Mouse (Mus musculus): Measurements from ENCODE around the gene Smap2. TPM values are rescaled to one million over a fixed set of nuclear protein-coding genes. Genes with fewer than 3 reads are reported as not detected.

The Smap2 gene
- total RNA-seq, 2 experiments from 2014 or later, result 31.5 to 44.0 TPM

- no peak for ATAC-seq (replicated peaks; ENCODE audit: low FRiP score, poor library complexity, severe bottlenecking)
Measured at GRCm38 (mm10) chr4:121023464-121023863, 6.4 kb upstream of the Smap2 start.

- no peak for ATAC-seq (replicated peaks; ENCODE audit: low FRiP score, poor library complexity, severe bottlenecking)
Measured at GRCm38 (mm10) chr4:121021911-121022310, 4.9 kb upstream of the Smap2 start.

- no peak for ATAC-seq (replicated peaks; ENCODE audit: low FRiP score, poor library complexity, severe bottlenecking)
Measured at GRCm38 (mm10) chr4:121020040-121020790, 3.2 kb upstream of the Smap2 start.

GRCm38 (mm10) chr4:121018250-121018649 lies 1.2 kb upstream of the Smap2 start:
- no peak for ATAC-seq (replicated peaks; ENCODE audit: low FRiP score, poor library complexity, severe bottlenecking)

- peak; percentile 31 for ATAC-seq (replicated peaks; ENCODE audit: low FRiP score, poor library complexity, severe bottlenecking)
Measured at GRCm38 (mm10) chr4:121016021-121016898, 787 bp downstream of the Smap2 start.

- no peak for ATAC-seq (replicated peaks; ENCODE audit: low FRiP score, poor library complexity, severe bottlenecking)
Measured at GRCm38 (mm10) chr4:121015268-121015659, 1.8 kb downstream of the Smap2 start.

- ATAC-seq (replicated peaks; ENCODE audit: low FRiP score, poor library complexity, severe bottlenecking), result peak; percentile 53
Measured at GRCm38 (mm10) chr4:121014594-121015267, 2.3 kb downstream of the Smap2 start.

GRCm38 (mm10) chr4:121010770-121011549 lies 6.1 kb downstream of the Smap2 start:
- ATAC-seq (replicated peaks; ENCODE audit: low FRiP score, poor library complexity, severe bottlenecking), result no peak

GRCm38 (mm10) chr4:121009151-121009550 lies 7.9 kb downstream of the Smap2 start:
- ATAC-seq (replicated peaks; ENCODE audit: low FRiP score, poor library complexity, severe bottlenecking), result no peak

- no peak for ATAC-seq (replicated peaks; ENCODE audit: low FRiP score, poor library complexity, severe bottlenecking)
Measured at GRCm38 (mm10) chr4:121008071-121008745, 8.8 kb downstream of the Smap2 start.

- ATAC-seq (replicated peaks; ENCODE audit: low FRiP score, poor library complexity, severe bottlenecking), result no peak
Measured at GRCm38 (mm10) chr4:121007006-121007405, 10.0 kb downstream of the Smap2 start.

- ATAC-seq (replicated peaks; ENCODE audit: low FRiP score, poor library complexity, severe bottlenecking), result 0 out of 2 replicates have a peak, but pooled peaks have one; percentile 20
Measured at GRCm38 (mm10) chr4:121004679-121005078, 12.4 kb downstream of the Smap2 start.

GRCm38 (mm10) chr4:121003611-121004091 lies 13.4 kb downstream of the Smap2 start:
- ATAC-seq (replicated peaks; ENCODE audit: low FRiP score, poor library complexity, severe bottlenecking), result no peak

GRCm38 (mm10) chr4:121002400-121003171 lies 14.5 kb downstream of the Smap2 start:
- no peak for ATAC-seq (replicated peaks; ENCODE audit: low FRiP score, poor library complexity, severe bottlenecking)

- no peak for ATAC-seq (replicated peaks; ENCODE audit: low FRiP score, poor library complexity, severe bottlenecking)
Measured at GRCm38 (mm10) chr4:121001659-121002058, 15.4 kb downstream of the Smap2 start.

GRCm38 (mm10) chr4:121001042-121001441 lies 16.0 kb downstream of the Smap2 start:
- ATAC-seq (replicated peaks; ENCODE audit: low FRiP score, poor library complexity, severe bottlenecking), result no peak

- no peak for ATAC-seq (replicated peaks; ENCODE audit: low FRiP score, poor library complexity, severe bottlenecking)
Measured at GRCm38 (mm10) chr4:120995911-120996310, 21.1 kb downstream of the Smap2 start.

- ATAC-seq (replicated peaks; ENCODE audit: low FRiP score, poor library complexity, severe bottlenecking), result no peak
Measured at GRCm38 (mm10) chr4:120993025-120993424, 24.0 kb downstream of the Smap2 start.
